ENCODE assay signal across 30 mouse cellular contexts in genomic region chr1:88476554-88477085, GRCm38 (mm10). TPM values are rescaled to one million over a fixed set of nuclear protein-coding genes. Genes with fewer than 3 reads are reported as not detected.
DNase-seq lines count a peak whose midpoint lies in the region; ATAC-seq lines count a peak whose summit lies in the region.
"Had no signal": no experiment of that assay in that cellular context is flagged by ENCODE, and none has a peak within 500 bp of the region (broad histone marks: within the 10 kb centered on the region; RNA-seq: fewer than 3 reads in every experiment).

No protein-coding gene starts in this region.

- H3K4me2 ChIP-seq in intestine, embryonic 14.5 days (ENCODE audit: low read length), result no peak overlapping the region
- H3K4me2 ChIP-seq in intestine, embryonic 16.5 days (ENCODE audit: low read depth, low read length), result no peak overlapping the region
- H3K4me2 ChIP-seq in liver, embryonic 12.5 days, result no peak overlapping the region
- H3K4me2 ChIP-seq in lung, embryonic 15.5 days, result no peak overlapping the region
- H3K4me2 ChIP-seq: heart, embryonic 15.5 days; hindbrain, embryonic 14.5 days; liver, embryonic 11.5 days; neural tube, embryonic 15.5 days had no signal

- H3K4me3 ChIP-seq in intestine, embryonic 14.5 days (ENCODE audit: low read depth, low read length), result no peak overlapping the region
- no peak overlapping the region for H3K4me3 ChIP-seq in intestine, embryonic 16.5 days (ENCODE audit: low read length)
- no peak overlapping the region for H3K4me3 ChIP-seq in liver, embryonic 12.5 days
- H3K4me3 ChIP-seq in lung, embryonic 15.5 days, result no peak overlapping the region
- H3K4me3 ChIP-seq: embryonic facial prominence, embryonic 10.5 days; forebrain, embryonic 10.5 days; heart, adult 2 months; heart, embryonic 15.5 days; neural tube, embryonic 15.5 days had no signal

- no peak for DNase-seq in intestine, embryonic 14.5 days (ENCODE audit: low spot score)
- DNase-seq in liver, result no peak
- peak; percentile 53 for DNase-seq in lung, postnatal 36 days
- no peak for DNase-seq in left cerebral cortex, postnatal 10 days (ENCODE audit: extremely low spot score in 1 of 2, low spot score in 2 of 2)
- DNase-seq in right cerebral cortex, postnatal 10 days (ENCODE audit: low spot score in 2 of 2), result no peak
- DNase-seq: adrenal gland, postnatal 14 days; cerebellum, adult 9-10 months; gastrocnemius, postnatal 36 days; heart, adult 2 months; heart, postnatal 4 days; right cerebral cortex, adult 18-20 months; thymus, adult 2 months; thymus, postnatal 4 days had no signal

- no peak for ATAC-seq in intestine, embryonic 14.5 days (replicated peaks; ENCODE audit: low FRiP score, low TSS enrichment, low read depth)
- no peak for ATAC-seq in intestine, embryonic 16.5 days
- ATAC-seq in liver, embryonic 12.5 days, result no peak
- peak; percentile 21; the same call in 1 of the 2 replicates for ATAC-seq in lung, embryonic 15.5 days (ENCODE audit: borderline replicate concordance, extremely low read depth, low FRiP score, low TSS enrichment)
- ATAC-seq: CD4-positive, CD25-positive, alpha-beta regulatory T cell, adult 4 months; inflammation-experienced regulatory T-cells, adult 6 months had no signal

- no peaks in the 10 kb centered on the region for H3K27me3 ChIP-seq in intestine, embryonic 14.5 days (replicated peaks; ENCODE audit: control insufficient read depth, insufficient read depth, low read length)
- no peaks in the 10 kb centered on the region for H3K27me3 ChIP-seq in intestine, embryonic 16.5 days (replicated peaks; ENCODE audit: control insufficient read depth, insufficient read depth, low read length)
- no peaks in the 10 kb centered on the region for H3K27me3 ChIP-seq in liver, embryonic 12.5 days (replicated peaks)
- H3K27me3 ChIP-seq in lung, embryonic 15.5 days, result no peaks in the 10 kb centered on the region
- H3K27me3 ChIP-seq: heart, embryonic 15.5 days; neural tube, embryonic 15.5 days had no signal

- peak overlapping the region; percentile 68; the same call in 1 of the 2 replicates for H3K27ac ChIP-seq in intestine, embryonic 14.5 days (ENCODE audit: low read depth)
- H3K27ac ChIP-seq in intestine, embryonic 16.5 days (ENCODE audit: low read length), result no peak overlapping the region
- peak overlapping the region; percentile 28; the same call in 1 of the 2 replicates for H3K27ac ChIP-seq in liver, embryonic 12.5 days
- H3K27ac ChIP-seq in lung, embryonic 15.5 days, result peak overlapping the region; percentile 81
- H3K27ac ChIP-seq: embryonic facial prominence, embryonic 10.5 days; forebrain, embryonic 10.5 days; heart, adult 2 months; heart, embryonic 15.5 days; hindbrain, embryonic 14.5 days; macrophage; neural tube, embryonic 15.5 days had no signal

- H3K36me3 ChIP-seq in intestine, embryonic 14.5 days (ENCODE audit: control insufficient read depth, insufficient read depth, low read length), result no peaks in the 10 kb centered on the region
- no peaks in the 10 kb centered on the region for H3K36me3 ChIP-seq in intestine, embryonic 16.5 days (ENCODE audit: control insufficient read depth, insufficient read depth, low read length)
- no peaks in the 10 kb centered on the region for H3K36me3 ChIP-seq in liver, embryonic 12.5 days
- no peaks in the 10 kb centered on the region for H3K36me3 ChIP-seq in lung, embryonic 15.5 days
- H3K36me3 ChIP-seq: embryonic facial prominence, embryonic 10.5 days; forebrain, embryonic 10.5 days; heart, embryonic 15.5 days; neural tube, embryonic 15.5 days had no signal

- WGBS in intestine, embryonic 14.5 days, result 94% methylated on average over 20 of the region's 20 CpGs
- 92% methylated on average over 20 of the region's 20 CpGs for WGBS in intestine, embryonic 16.5 days
- 89% methylated on average over 20 of the region's 20 CpGs for WGBS in liver, embryonic 12.5 days (ENCODE audit: insufficient replicate concordance)
- WGBS in lung, embryonic 15.5 days, result 71% methylated on average over 20 of the region's 20 CpGs

- H3K9me3 ChIP-seq in intestine, embryonic 14.5 days (ENCODE audit: control insufficient read depth, low read length), result no peaks in the 10 kb centered on the region
- H3K9me3 ChIP-seq in intestine, embryonic 16.5 days (ENCODE audit: control insufficient read depth, low read length), result no peaks in the 10 kb centered on the region
- no peaks in the 10 kb centered on the region for H3K9me3 ChIP-seq in liver, embryonic 12.5 days (replicated peaks)
- H3K9me3 ChIP-seq in lung, embryonic 15.5 days, result no peaks in the 10 kb centered on the region
- H3K9me3 ChIP-seq: embryonic facial prominence, embryonic 10.5 days; forebrain, embryonic 10.5 days; heart, embryonic 15.5 days; neural tube, embryonic 15.5 days had no signal

- peaks cover 25% of the 10 kb centered on the region for H3K4me1 ChIP-seq in intestine, embryonic 14.5 days (replicated peaks; ENCODE audit: control insufficient read depth, insufficient read depth, low read length)
- peaks cover 25% of the 10 kb centered on the region for H3K4me1 ChIP-seq in intestine, embryonic 16.5 days (ENCODE audit: control insufficient read depth, insufficient read depth, low read length)
- peaks cover 38% of the 10 kb centered on the region for H3K4me1 ChIP-seq in liver, embryonic 12.5 days
- H3K4me1 ChIP-seq in lung, embryonic 15.5 days, result peaks cover 42% of the 10 kb centered on the region

- intact Hi-C loops in left cerebral cortex, postnatal 10 days (cut with DNase I), result no loop called here

- no peak overlapping the region for H3K9ac ChIP-seq in intestine, embryonic 14.5 days (ENCODE audit: low read length)
- H3K9ac ChIP-seq in intestine, embryonic 16.5 days (ENCODE audit: low read depth, low read length), result no peak overlapping the region
- no peak overlapping the region for H3K9ac ChIP-seq in liver, embryonic 12.5 days
- no peak overlapping the region for H3K9ac ChIP-seq in lung, embryonic 15.5 days
- H3K9ac ChIP-seq: heart, embryonic 15.5 days; hindbrain, embryonic 14.5 days; neural tube, embryonic 15.5 days had no signal

RNA-seq across cellular contexts. Expression of gene Glrp1, which starts 33.2 kb away (rescaled TPM):
- polyA plus RNA-seq in intestine, embryonic 14.5 days (2014; fragmentation: Nextera tagmentation; extraction: Ambion mirVana), result not detected in 2 replicates
- not detected in 2 replicates for polyA plus RNA-seq in intestine, embryonic 16.5 days (2015; fragmentation: Nextera tagmentation; extraction: Ambion mirVana)
- polyA plus RNA-seq in liver, embryonic 12.5 days (2016; fragmentation: Nextera tagmentation; extraction: Ambion mirVana), result 0.24 TPM in 1 of 2 replicates, not detected in the other
- polyA plus RNA-seq in lung, embryonic 15.5 days (2015; fragmentation: Nextera tagmentation; extraction: Ambion mirVana), result 0.15 and 0.29 TPM in 2 replicates
- under 1 TPM in 1 of 2 experiments, not detected in 1; 0.18 TPM for total RNA-seq in left cerebral cortex, postnatal 10 days (2021)
- total RNA-seq: adrenal gland, postnatal 14 days; gastrocnemius, adult 18-20 months; gastrocnemius, postnatal 36 days; heart, postnatal 4 days; layer of hippocampus, postnatal 14 days; midbrain, postnatal 0 days had no signal
- polyA plus RNA-seq: CD4-positive, CD25-positive, alpha-beta regulatory T cell, adult 4 months; forebrain, embryonic 10.5 days; hindbrain, embryonic 14.5 days; inflammation-experienced regulatory T-cells, adult 6 months; large intestine, adult 2 months; limb, embryonic 11.5 days; neural tube, embryonic 15.5 days had no signal
